Mouse (Mus musculus): Measurements from ENCODE around the gene Bsx. TPM values are rescaled to one million over a fixed set of nuclear protein-coding genes. Genes with fewer than 3 reads are reported as not detected.

The Bsx gene
- not detected for total RNA-seq (2021)

GRCm38 (mm10) chr9:40873556-40874470 is at the start of gene Bsx:
Gene Bsx, plus strand, starts transcription at chr9:40874127.
- DNase-seq, result no peak

- DNase-seq, result no peak
Observed at GRCm38 (mm10) chr9:40825601-40826000, 48.3 kb upstream of the Bsx start.

- DNase-seq, result peak in 1 of 2 experiments; percentile 32
Observed at GRCm38 (mm10) chr9:40827366-40827765, 46.6 kb upstream of the Bsx start.

- DNase-seq, result peak; percentile 66 to 77
Observed at GRCm38 (mm10) chr9:40834569-40834968, 39.4 kb upstream of the Bsx start.

- DNase-seq, result no peak
Observed at GRCm38 (mm10) chr9:40836681-40837080, 37.2 kb upstream of the Bsx start.

GRCm38 (mm10) chr9:40839662-40840061 is 34.3 kb upstream of the Bsx start:
- DNase-seq, result no peak

GRCm38 (mm10) chr9:40851515-40851914 is 22.4 kb upstream of the Bsx start:
- no peak for DNase-seq

GRCm38 (mm10) chr9:40858461-40859160 is 15.3 kb upstream of the Bsx start:
- DNase-seq, result no peak

- DNase-seq, result no peak
Observed at GRCm38 (mm10) chr9:40859196-40859595, 14.7 kb upstream of the Bsx start.

- DNase-seq, result no peak
Observed at GRCm38 (mm10) chr9:40870331-40870730, 3.6 kb upstream of the Bsx start.

GRCm38 (mm10) chr9:40871369-40872155 is 2.4 kb upstream of the Bsx start:
- no peak for DNase-seq

- no peak for DNase-seq
Observed at GRCm38 (mm10) chr9:40872156-40872478, 1.8 kb upstream of the Bsx start.

GRCm38 (mm10) chr9:40874961-40875360 is 1.0 kb downstream of the Bsx start:
- DNase-seq, result no peak

GRCm38 (mm10) chr9:40875431-40875830 is 1.5 kb downstream of the Bsx start:
- no peak for DNase-seq

- DNase-seq, result no peak
Observed at GRCm38 (mm10) chr9:40876164-40876563, 2.2 kb downstream of the Bsx start.

- no peak for DNase-seq
Observed at GRCm38 (mm10) chr9:40876693-40877092, 2.8 kb downstream of the Bsx start.

GRCm38 (mm10) chr9:40877146-40877880 is 3.4 kb downstream of the Bsx start:
- DNase-seq, result no peak

- no peak for DNase-seq
Observed at GRCm38 (mm10) chr9:40877881-40878235, 3.9 kb downstream of the Bsx start.

GRCm38 (mm10) chr9:40878291-40878945 is 4.5 kb downstream of the Bsx start:
- DNase-seq, result no peak

- no peak for DNase-seq
Observed at GRCm38 (mm10) chr9:40878998-40879397, 5.1 kb downstream of the Bsx start.

GRCm38 (mm10) chr9:40885669-40886068 is 11.7 kb downstream of the Bsx start:
- no peak for DNase-seq

- no peak for DNase-seq
Observed at GRCm38 (mm10) chr9:40889389-40889788, 15.5 kb downstream of the Bsx start.
